Mouse (Mus musculus): Measurements from ENCODE around the gene Sgms1.

Gene Sgms1

DNA sequence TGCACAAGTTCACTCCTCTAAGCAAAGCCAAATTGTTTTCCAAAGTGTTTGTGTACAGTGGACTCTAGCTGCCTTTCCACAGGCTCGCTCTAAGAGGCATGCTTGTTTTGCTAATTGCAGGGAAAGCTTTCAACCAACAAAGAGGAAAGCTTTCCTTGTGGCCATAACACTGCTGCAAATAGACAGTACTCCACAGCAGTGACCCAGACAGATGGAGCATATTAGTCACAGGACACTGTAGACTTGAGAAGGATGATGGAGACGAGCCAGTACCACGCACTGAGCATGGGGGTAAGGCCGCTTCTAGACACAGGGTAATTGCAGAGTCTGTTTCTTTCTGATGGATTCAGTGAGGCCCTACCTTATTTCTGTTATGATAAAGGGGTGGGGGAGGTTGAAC, 33.3 kb downstream of the Sgms1 start:
- WGBS: 40% methylated on average over 4 of the region's 4 CpGs

GRCm38 (mm10) chr19:32353447-32353846, 36.1 kb downstream of the Sgms1 start:
- 94% methylated on average over 9 of the region's 9 CpGs for WGBS

DNA sequence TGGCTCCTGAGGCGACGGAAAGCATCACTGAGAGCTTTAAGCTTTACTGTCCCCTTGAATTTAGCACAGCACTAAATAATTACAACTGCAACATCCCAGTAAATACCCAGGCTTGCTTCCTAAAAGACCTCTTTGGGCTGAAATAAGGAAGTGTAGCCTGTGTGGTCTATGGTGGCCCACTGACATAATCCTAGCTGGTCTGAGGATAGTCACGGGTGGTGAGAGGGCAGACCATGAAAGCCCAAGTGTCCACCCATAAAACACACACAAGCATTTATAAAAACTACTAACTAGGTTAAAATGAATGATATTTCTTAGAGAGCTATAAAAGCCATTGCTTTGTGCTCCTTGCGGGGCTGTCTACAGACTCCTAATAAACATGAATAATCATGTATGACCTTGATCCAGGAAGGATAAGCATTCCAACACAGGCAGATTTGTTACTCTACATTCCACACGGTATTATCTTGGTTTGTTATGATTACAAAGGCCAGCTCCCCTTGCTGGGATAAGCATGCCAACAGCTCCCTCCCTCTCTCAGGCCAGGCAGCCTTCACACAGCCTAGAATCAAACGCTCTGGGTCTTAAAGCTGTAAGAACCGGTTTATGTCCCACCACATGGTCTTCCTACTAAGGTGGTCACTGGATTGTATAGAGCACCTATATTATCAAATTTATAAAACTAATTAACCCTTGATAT, 40.4 kb downstream of the Sgms1 start:
- WGBS: 74% methylated on average over 7 of the region's 7 CpGs

- WGBS: 92% methylated on average over 5 of the region's 5 CpGs
These were observed 42.0 kb downstream of the Sgms1 start for GRCm38 (mm10) chr19:32347491-32347890.

DNA sequence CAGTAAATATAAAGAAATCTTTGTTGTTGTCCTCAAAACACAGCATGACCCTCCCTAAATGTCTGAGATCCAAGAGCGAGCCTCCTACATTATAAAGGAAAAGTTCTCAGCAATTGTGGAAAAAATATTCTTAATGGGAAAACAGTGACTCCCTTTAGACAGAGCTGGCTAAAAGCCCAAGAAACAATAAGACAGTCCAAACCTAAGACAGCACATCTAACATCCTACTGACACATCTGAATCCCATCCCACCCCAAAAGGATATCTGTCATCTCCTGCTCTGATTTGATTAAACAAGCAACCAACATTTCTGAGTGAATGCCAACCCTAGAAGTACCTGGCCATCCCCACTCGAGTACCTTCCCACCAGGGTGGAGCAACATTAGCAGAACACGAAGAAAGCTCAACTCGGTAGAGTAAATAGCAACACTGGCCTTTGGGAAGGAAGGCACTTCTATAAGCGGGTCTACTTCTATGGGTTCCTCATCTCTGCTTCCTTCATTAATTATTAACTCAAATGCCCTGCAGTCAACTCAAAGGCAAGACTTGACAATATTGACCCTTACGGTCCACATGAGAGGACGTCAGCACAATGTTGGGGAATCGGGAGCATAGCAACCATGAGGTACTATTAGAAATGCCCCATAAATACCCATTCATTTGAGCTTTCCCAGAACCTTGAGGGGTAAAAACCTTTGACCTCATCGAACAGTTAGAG, 42.7 kb downstream of the Sgms1 start:
- WGBS: 88% methylated on average over 9 of the region's 9 CpGs

DNA sequence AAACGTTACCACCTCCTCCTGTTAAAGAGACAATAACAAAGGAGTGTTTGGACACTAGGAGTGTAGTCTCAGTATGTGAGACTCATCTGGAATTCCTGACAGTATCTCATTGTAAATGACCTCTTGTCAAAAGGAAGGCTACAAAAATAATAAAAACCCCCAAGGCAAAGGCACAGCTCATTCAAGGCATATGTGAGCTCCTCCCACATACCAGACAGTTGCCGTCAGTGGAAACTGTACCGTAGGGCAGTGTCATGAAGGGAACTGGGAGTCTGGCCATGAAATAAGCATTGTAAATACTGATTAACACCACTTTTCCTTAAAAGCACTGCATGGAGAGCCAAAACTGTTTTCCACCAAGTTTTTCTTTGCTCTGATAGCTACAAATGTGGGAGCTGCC, 43.3 kb downstream of the Sgms1 start:
- 23% methylated on average over 3 of the region's 3 CpGs for WGBS

DNA sequence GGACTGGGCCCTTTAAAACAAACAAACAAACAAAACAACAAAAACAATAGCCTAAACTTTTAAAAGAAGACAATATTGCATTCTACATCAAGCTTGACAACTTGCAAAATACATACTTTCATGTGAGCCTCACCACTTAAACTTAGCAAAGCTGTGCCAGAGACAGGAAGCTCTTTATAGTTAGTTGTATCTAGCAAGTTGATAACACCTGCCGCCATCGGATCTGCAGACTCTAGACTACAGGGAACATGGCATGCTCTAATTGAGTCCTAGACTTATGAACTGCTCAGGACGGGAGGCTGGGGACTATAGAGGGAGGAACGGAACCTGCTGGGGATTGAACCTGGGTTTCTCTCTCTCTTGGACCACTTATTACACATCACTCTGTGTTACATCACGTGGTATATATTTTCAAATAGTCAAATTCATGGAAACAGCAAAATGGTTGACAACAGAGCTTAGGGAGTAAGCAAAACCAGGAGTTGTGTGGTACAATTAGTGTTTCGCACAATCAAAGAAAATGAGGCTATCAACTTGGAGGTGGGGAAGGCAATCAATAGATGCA, 44.3 kb downstream of the Sgms1 start:
- WGBS: 70% methylated on average over 6 of the region's 6 CpGs

DNA sequence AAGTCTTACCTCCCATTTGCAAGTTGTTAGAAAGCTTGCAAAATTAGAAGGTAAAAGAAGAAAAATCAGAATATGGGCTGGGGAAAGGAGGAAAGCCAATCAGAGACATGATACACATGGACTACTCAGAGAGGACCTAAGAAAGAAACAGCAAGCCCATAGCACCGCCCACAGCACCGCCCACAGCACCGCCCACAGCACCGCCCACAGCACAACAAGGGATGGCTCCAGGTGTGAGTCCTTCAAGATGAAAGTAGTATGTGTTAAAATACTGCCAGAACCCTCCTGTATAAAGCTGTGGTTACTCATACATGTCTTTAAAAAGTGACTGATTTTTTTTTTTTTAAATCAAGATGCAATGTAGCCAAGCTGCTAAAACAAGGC, 44.8 kb downstream of the Sgms1 start:
- WGBS: 38% methylated on average over 4 of the region's 4 CpGs

DNA sequence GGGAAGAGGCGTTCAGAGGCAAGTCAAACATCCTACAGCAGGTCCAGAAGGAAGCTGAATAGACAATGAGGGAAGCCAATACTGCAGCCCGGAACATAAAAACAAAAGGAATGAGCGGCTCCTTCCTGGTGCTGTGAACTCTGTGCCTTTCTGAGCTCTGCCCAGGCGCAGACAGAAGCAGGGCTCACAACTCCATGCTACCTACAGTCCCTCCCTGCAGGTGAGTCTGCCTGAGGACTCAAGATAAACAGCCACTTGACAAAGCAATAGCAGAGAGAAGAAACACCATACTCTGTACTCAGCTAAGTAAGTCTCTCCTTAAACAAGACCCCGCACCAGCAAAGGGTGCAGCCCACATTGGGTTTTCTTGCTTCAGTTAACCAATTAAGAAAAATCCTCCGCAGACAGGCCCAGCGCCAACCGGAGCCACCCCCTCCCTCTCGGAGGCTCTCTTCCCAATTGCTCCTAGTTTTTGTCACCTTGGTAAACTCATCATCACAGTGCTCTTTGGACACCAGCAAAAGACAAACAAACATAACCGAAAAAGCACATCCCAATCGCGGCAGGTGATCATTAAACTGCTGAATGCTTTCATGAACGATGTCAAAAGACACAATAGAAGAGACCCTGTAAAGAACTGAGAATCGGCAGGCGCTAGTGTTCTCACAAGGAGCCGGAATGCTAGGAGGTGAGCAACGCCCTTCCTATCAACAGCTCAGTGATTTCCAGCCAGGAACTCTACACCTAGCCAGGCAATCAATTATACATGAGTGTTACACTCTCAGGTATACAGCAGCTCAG, 45.4 kb downstream of the Sgms1 start:
- WGBS: 29% methylated on average over 17 of the region's 17 CpGs

GRCm38 (mm10) chr19:32342436-32342835, 47.1 kb downstream of the Sgms1 start:
- 73% methylated on average over 5 of the region's 5 CpGs for WGBS

- 50% methylated on average over 2 of the region's 2 CpGs for WGBS
These were observed 48.4 kb downstream of the Sgms1 start for GRCm38 (mm10) chr19:32341091-32341490.

GRCm38 (mm10) chr19:32340168-32340567, 49.3 kb downstream of the Sgms1 start:
- WGBS: 96% methylated on average over 5 of the region's 5 CpGs

DNA sequence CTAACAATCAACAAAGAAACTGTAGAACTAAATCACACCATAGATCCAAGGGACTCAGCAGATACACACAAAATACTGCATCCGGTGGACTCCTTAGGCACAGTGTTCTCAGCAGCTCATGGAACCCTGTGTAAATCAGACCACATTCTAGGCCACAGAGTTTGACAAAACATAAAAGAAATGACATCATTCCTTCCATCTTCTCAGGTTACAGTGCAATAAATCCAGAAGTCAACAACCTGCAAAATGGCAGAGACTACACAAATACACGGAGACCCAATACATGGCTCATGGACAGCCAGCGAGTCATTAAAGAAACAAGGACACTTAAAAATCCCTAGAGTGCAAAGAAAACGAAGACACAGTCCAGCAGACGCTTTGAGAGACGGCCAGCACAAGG, 51.8 kb downstream of the Sgms1 start:
- 63% methylated on average over 6 of the region's 6 CpGs for WGBS

- 57% methylated on average over 2 of the region's 2 CpGs for WGBS
These were observed 54.8 kb downstream of the Sgms1 start for GRCm38 (mm10) chr19:32334751-32335150.

DNA sequence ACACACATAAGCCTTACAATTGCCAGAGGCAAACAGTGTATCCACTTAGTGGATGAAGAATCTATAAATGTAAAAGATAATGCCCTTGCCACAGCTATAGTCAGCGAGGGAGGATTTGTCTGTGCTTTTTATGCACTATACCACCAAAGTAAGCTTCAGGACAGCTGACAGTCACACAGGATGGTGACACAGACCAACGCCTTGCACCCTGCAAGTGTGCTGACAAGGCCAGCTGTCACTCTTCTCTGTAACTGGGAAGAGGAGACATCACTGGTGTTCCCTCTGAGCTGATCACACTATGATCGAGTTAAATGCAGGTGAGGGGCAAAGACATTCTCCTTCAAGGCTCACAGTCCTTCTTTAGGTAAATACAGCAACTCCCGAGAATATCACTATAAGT, 56.0 kb downstream of the Sgms1 start:
- WGBS: 71% methylated on average over 4 of the region's 4 CpGs

DNA sequence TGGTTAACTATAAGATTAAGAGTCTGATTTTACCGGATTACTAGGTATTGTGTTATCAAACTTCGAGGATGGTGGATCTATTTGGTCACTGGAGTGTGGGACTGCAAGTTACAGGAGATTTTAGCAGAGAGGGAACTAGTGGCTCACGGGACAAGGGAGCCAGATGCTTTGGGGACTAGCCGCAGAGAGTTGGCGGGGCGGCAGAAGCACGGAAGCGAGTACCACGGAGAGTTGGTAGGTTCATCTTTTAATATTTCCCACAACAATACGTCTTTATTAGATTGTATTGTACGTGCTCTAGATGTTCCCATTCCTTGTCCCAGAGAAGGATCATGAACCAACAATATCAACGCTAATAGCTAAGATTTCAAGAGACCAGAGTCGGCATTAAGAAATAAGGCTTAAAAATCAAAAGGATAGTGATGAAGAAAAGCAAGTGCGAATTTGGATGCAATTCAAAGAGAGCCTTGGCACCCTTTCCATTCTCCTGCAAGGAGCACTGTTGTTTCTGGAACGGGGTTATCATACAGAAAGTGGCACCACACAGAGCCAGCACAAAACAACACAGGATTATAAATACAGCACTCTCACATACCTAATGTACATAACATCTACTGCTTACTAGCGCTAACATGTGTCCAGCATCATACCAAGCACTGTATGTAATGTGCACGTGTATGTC, 56.6 kb downstream of the Sgms1 start:
- 74% methylated on average over 17 of the region's 17 CpGs for WGBS

- whole genome bisulfite sequencing: 79% methylated on average over 3 of the region's 3 CpGs
These were observed 59.3 kb downstream of the Sgms1 start for GRCm38 (mm10) chr19:32330231-32330630.

GRCm38 (mm10) chr19:32329511-32329910, 60.0 kb downstream of the Sgms1 start:
- WGBS: 90% methylated on average over 5 of the region's 5 CpGs

DNA sequence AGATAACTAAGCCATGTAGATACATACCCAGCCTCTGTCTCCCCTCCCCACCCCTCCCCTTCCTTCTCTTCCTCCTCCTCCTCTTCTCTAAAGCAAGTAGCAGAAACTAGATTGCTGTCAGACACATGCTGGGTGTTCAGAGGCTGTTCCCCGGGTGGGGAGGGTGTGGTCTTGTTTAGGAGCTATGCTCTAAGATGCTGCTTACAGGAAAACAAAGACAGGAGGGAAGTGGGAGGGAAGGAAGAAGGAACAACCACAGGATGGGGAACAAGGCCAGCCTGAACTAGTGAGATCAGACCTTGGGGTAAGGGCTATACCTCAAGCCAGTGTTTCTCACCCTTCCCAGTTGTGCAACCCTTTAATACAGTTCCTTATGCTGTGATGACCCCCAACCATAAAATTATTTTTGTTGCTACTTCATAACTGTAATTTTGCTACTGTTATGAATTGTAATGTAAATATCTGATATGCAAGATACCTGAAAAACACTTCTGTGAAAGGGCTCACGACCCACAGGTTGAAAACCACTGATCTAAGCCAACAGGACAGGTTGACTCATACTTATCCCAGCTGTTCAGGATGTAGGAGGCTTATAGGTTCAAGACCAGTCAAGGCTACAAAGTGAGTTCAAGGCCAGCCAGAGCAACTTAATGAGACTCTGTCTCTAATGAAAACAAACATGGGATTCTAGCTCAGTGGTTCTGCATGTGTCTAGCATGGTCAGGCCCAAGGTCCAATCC, 61.3 kb downstream of the Sgms1 start:
- WGBS: 63% methylated on average over 2 of the region's 2 CpGs

DNA sequence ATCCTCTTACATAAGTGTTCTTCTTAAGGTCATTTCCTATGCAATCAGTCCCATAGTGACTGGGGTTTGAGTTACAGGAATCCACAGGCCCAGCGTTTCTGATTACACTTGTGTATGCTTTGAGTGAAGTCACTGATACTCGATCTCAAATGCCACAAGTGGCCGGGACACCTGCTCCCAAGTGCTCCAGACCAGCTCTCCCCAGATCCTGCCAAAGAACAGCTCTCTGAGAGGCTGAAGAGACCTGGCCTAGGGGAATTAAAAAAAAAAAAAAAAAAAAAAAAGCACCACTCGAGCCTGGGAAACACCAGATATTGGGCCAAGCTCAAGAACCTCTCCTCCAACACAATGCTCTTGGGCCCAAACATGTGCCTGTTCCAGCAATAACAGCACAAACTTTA, 62.9 kb downstream of the Sgms1 start:
- 63% methylated on average over 4 of the region's 4 CpGs for WGBS

GRCm38 (mm10) chr19:32326156-32326555, 63.4 kb downstream of the Sgms1 start:
- WGBS: 94% methylated on average over 3 of the region's 3 CpGs

Data from cerebral cortex, adult 2 months (tissue).